Comparison of ENCODE assay signal across 8 mouse cellular contexts in the genomic region with DNA sequence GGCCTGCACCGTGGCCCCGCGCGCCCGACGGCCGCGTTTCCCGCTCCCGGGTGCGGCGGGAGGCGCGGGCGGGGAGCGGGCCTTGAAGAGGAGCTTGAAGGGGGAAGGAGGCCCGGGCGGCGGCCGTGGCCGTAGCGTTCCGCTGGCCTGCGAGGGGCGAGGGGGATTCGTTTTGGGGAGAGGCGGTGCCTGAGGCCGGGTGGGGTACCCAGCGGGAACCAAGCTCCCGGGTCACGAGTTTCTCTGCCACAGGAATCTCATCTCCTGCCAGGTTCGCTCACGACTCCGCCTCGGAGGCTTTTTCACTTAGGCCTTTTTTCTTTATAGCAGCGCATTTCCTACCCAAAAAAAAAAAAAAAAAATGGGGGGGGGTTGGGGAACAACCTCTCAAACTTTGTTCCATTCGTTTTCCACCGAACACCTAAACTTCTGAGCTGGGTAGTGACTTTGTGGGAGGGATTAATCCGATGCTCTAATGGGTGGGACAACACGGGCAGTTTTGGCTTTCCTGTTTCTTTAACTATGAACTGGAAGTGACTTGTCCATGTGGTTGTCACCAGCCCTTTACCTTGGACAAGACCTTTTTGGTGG. TPM values are rescaled to one million over a fixed set of nuclear protein-coding genes. Genes with fewer than 3 reads are reported as not detected.
DNase-seq lines count a peak whose midpoint lies in the region; ATAC-seq and TF ChIP-seq lines count a peak whose summit lies in the region.

No protein-coding gene starts in this region.

- under 1% methylated on average over 22 of the region's 40 CpGs for WGBS in embryonic facial prominence, embryonic 14.5 days
- WGBS in heart, embryonic 11.5 days (ENCODE audit: insufficient replicate concordance), result under 1% methylated on average over 39 of the region's 40 CpGs
- 1% methylated on average over 38 of the region's 40 CpGs for WGBS in lung, adult 2 months

- H3K4me3 ChIP-seq in embryonic facial prominence, embryonic 14.5 days (ENCODE audit: low read depth, low read length), result peak overlapping the region; percentile 99
- H3K4me3 ChIP-seq in heart, embryonic 11.5 days (ENCODE audit: low read depth, low read length), result peak overlapping the region; percentile 100
- peak overlapping the region; percentile 98 for H3K4me3 ChIP-seq in lung, adult 2 months (replicated peaks; ENCODE audit: extremely low read depth, low read depth, low read length)

- peaks cover 4% of the 10 kb centered on the region for H3K4me1 ChIP-seq in embryonic facial prominence, embryonic 14.5 days (ENCODE audit: control insufficient read depth, insufficient read depth, low read length)
- peaks cover 5% of the 10 kb centered on the region; the same call in 1 of the 2 replicates for H3K4me1 ChIP-seq in heart, embryonic 11.5 days (ENCODE audit: control insufficient read depth, insufficient read depth, low read length)
- H3K4me1 ChIP-seq in lung, adult 2 months (ENCODE audit: control insufficient read depth, insufficient read depth, low read length), result peaks cover 9% of the 10 kb centered on the region

- TF ChIP-seq CTCF in lung, adult 2 months (IDR thresholded peaks at IDR 0.05; ENCODE audit: insufficient read depth, low read length), result no peak

- peak overlapping the region; percentile 93 for H3K27ac ChIP-seq in embryonic facial prominence, embryonic 14.5 days (replicated peaks; ENCODE audit: low read depth, low read length)
- peak overlapping the region; percentile 99 for H3K27ac ChIP-seq in heart, embryonic 11.5 days (ENCODE audit: low read depth, low read length)

- peak overlapping the region; percentile 98 for H3K9ac ChIP-seq in embryonic facial prominence, embryonic 14.5 days (ENCODE audit: low read depth, low read length)
- H3K9ac ChIP-seq in heart, embryonic 11.5 days (ENCODE audit: low read depth, low read length), result peak overlapping the region; percentile 98

- H3K36me3 ChIP-seq in embryonic facial prominence, embryonic 14.5 days (ENCODE audit: control insufficient read depth, insufficient read depth, low read length), result peaks cover 30% of the 10 kb centered on the region
- H3K36me3 ChIP-seq in heart, embryonic 11.5 days (ENCODE audit: control insufficient read depth, insufficient read depth, low read length), result peaks cover 12% of the 10 kb centered on the region

- ATAC-seq in embryonic facial prominence, embryonic 14.5 days (ENCODE audit: low read depth), result no peak; the same call in 1 of the 2 replicates
- no peak for ATAC-seq in heart, embryonic 11.5 days (replicated peaks; ENCODE audit: insufficient number of reproducible peaks, low FRiP score, low TSS enrichment)

- peak; percentile 40 to 49 for DNase-seq in B cell, adult 2 months
- DNase-seq in adrenal gland, postnatal 25 days, result peak; percentile 49
- DNase-seq in embryonic facial prominence, embryonic 14.5 days (ENCODE audit: low spot score), result peak; percentile 66
- peak; percentile 66 for DNase-seq in kidney, postnatal 10 days
- DNase-seq in lung, adult 2 months, result peak; percentile 68
- DNase-seq in ovary, postnatal 36 days (ENCODE audit: low spot score), result peak; percentile 59
- DNase-seq in thymus, postnatal 36 days, result peak; percentile 48 to 67

- TF ChIP-seq POLR2A in lung, adult 2 months (IDR thresholded peaks at IDR 0.05; ENCODE audit: borderline replicate concordance, extremely low read depth, low read depth, low read length), result no peak

- no peaks in the 10 kb centered on the region for H3K9me3 ChIP-seq in embryonic facial prominence, embryonic 14.5 days (ENCODE audit: control insufficient read depth, low read length)
- no peaks in the 10 kb centered on the region for H3K9me3 ChIP-seq in heart, embryonic 11.5 days (replicated peaks; ENCODE audit: control insufficient read depth, low read length)

- H3K4me2 ChIP-seq in embryonic facial prominence, embryonic 14.5 days (ENCODE audit: low read depth, low read length), result peak overlapping the region; percentile 76
- H3K4me2 ChIP-seq in heart, embryonic 11.5 days, result peak overlapping the region; percentile 74

- no peaks in the 10 kb centered on the region for H3K27me3 ChIP-seq in embryonic facial prominence, embryonic 14.5 days (replicated peaks; ENCODE audit: control insufficient read depth, insufficient read depth, low read length)
- no peaks in the 10 kb centered on the region for H3K27me3 ChIP-seq in heart, embryonic 11.5 days (ENCODE audit: control insufficient read depth, insufficient read depth, low read length)

RNA-seq across cellular contexts. Expression of a gene that starts 1.7 kb away (rescaled TPM):
- 92.9 and 94.1 TPM in 2 replicates for total RNA-seq in adrenal gland, postnatal 25 days (2021)
- polyA plus RNA-seq in embryonic facial prominence, embryonic 14.5 days (2014; fragmentation: Nextera tagmentation; extraction: Ambion mirVana), result 4.6 and 6.5 TPM in 2 replicates
- polyA plus RNA-seq in heart, embryonic 11.5 days (2014; fragmentation: Nextera tagmentation; extraction: Ambion mirVana), result 3.8 and 11.3 TPM in 2 replicates
- 11.6 and 20.5 TPM in 2 replicates for polyA plus RNA-seq in lung, adult 2 months (2012; rRNA removed)

RNA-seq across cellular contexts. Expression of a gene that starts 37.4 kb away (rescaled TPM):
- not detected in 2 replicates for total RNA-seq in adrenal gland, postnatal 25 days (2021)
- polyA plus RNA-seq in embryonic facial prominence, embryonic 14.5 days (2014; fragmentation: Nextera tagmentation; extraction: Ambion mirVana), result not detected in 2 replicates
- polyA plus RNA-seq in heart, embryonic 11.5 days (2014; fragmentation: Nextera tagmentation; extraction: Ambion mirVana), result not detected in 2 replicates
- polyA plus RNA-seq in lung, adult 2 months (2012; rRNA removed), result not detected in 2 replicates
